Mouse (Mus musculus) gastrocnemius, postnatal 25 days (tissue): ENCODE data around the gene Mak. TPM values are rescaled to one million over a fixed set of nuclear protein-coding genes. Genes with fewer than 3 reads are reported as not detected.

Experiments used
- DNase-seq: peaks from one replicate; pipeline ENCODE4 v3.0.0; 2022
- long read RNA-seq, 2 experiments: library from polyadenylated mRNA; stranded (forward); transcript quantifications; one replicate each; pipeline ENCODE4 v2.0.0; 2021
- total RNA-seq, 2 experiments: library from RNA; stranded (reverse); gene quantifications; 1 replicate in 1 of 2; 2 replicates in 1 of 2; pipeline ENCODE4 v1.2.3; 2021

The Mak gene
- total RNA-seq, result not detected
- long read RNA-seq, experiment 1, result 0 reads
- long read RNA-seq, experiment 2, result 0 reads

- DNase-seq, result no peak
Measured at GRCm38 (mm10) chr13:41079421-41079780, at the start of gene Mak. Mak (minus strand) TSS chr13:41079706.

- DNase-seq, result no peak
Measured at GRCm38 (mm10) chr13:41129061-41129460, 49.6 kb upstream of the Mak start.

GRCm38 (mm10) chr13:41128326-41128725, 48.8 kb upstream of the Mak start:
- no peak for DNase-seq

GRCm38 (mm10) chr13:41123666-41124225, 44.2 kb upstream of the Mak start:
- DNase-seq, result no peak

- DNase-seq, result no peak
Measured at GRCm38 (mm10) chr13:41119152-41119945, 39.8 kb upstream of the Mak start.

GRCm38 (mm10) chr13:41113940-41114339, 34.4 kb upstream of the Mak start, which contains the start of gene Sycp2l:
Sycp2l (plus strand) TSS chr13:41114307.
- no peak for DNase-seq

GRCm38 (mm10) chr13:41110935-41111334, 31.4 kb upstream of the Mak start, which contains the start of gene Gcm2:
Gcm2 (minus strand) TSS chr13:41111035.
- DNase-seq, result no peak

- no peak for DNase-seq
Measured at GRCm38 (mm10) chr13:41105541-41105940, 26.0 kb upstream of the Mak start.

GRCm38 (mm10) chr13:41103841-41104525, 24.5 kb upstream of the Mak start:
- no peak for DNase-seq

- no peak for DNase-seq
Measured at GRCm38 (mm10) chr13:41100031-41100430, 20.5 kb upstream of the Mak start.

GRCm38 (mm10) chr13:41098325-41098724, 18.8 kb upstream of the Mak start:
- no peak for DNase-seq

GRCm38 (mm10) chr13:41097324-41098058, 18.0 kb upstream of the Mak start:
- DNase-seq, result no peak

GRCm38 (mm10) chr13:41094160-41094559, 14.7 kb upstream of the Mak start:
- DNase-seq, result no peak

- no peak for DNase-seq
Measured at GRCm38 (mm10) chr13:41091271-41091670, 11.8 kb upstream of the Mak start.

- DNase-seq, result no peak
Measured at GRCm38 (mm10) chr13:41088746-41089145, 9.2 kb upstream of the Mak start.

- no peak for DNase-seq
Measured at GRCm38 (mm10) chr13:41085140-41085539, 5.6 kb upstream of the Mak start.

- no peak for DNase-seq
Measured at GRCm38 (mm10) chr13:41084521-41084920, 5.0 kb upstream of the Mak start.

GRCm38 (mm10) chr13:41080700-41081099, 1.2 kb upstream of the Mak start:
- DNase-seq, result no peak

GRCm38 (mm10) chr13:41079859-41080258, 353 bp upstream of the Mak start:
- no peak for DNase-seq

- DNase-seq, result no peak
Measured at GRCm38 (mm10) chr13:41078690-41079420, 651 bp downstream of the Mak start.

GRCm38 (mm10) chr13:41077921-41078320, 1.6 kb downstream of the Mak start:
- DNase-seq, result no peak

- no peak for DNase-seq
Measured at GRCm38 (mm10) chr13:41073819-41074218, 5.7 kb downstream of the Mak start.
